In the genomic region with DNA sequence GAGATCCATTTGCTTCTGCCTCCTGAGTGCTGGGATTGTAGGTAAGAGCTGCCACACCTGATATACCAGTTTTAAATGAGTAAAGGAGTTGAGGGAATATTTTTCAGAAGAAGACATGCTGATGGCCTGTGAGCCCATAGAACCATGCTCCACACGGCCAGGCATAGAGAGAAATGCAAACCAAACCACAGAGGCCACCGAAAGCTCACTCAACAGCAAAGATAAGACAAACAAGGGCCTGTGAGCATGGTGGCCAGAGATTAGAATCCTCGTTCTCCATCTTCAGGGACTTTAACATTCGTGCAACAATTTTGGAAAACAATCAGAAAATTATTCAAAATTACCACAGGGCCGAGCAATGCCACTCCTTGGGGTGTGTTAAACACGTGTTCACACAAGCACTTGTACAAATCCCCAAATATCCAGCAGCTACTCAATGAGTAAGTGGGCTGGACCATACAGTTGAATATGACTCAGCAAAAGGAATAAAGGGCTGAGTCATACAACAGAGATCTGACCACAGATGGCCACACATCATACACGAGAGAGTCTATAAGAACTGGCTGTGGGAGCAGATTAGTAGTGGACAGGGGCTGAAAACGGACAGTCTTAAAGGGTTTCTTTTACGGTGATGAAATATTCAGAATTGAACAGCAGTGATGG, we compare ENCODE assay signal across 14 mouse cellular contexts.
DNase-seq lines count a peak whose midpoint lies in the region; ATAC-seq and TF ChIP-seq lines count a peak whose summit lies in the region.
"Had no signal": no experiment of that assay in that cellular context is flagged by ENCODE, and none has a peak within 500 bp of the region (broad histone marks: within the 10 kb centered on the region; RNA-seq: fewer than 3 reads in every experiment).

No protein-coding gene starts in this region.

- no peak for TF ChIP-seq EP300 in liver, postnatal 0 days (IDR thresholded peaks at IDR 0.05; ENCODE audit: low read depth)

- H3K4me3 ChIP-seq in liver, postnatal 0 days (ENCODE audit: low read depth, low read length) = no peak overlapping the region
- peak overlapping the region; percentile 7 for H3K4me3 ChIP-seq in myocyte
- no peak overlapping the region for H3K4me3 ChIP-seq in forebrain, embryonic 15.5 days
- no peak overlapping the region for H3K4me3 ChIP-seq in midbrain, embryonic 13.5 days (replicated peaks)
- H3K4me3 ChIP-seq: hindbrain, embryonic 15.5 days; megakaryocyte, embryonic 14.5 days had no signal

- no peak for ATAC-seq in liver, postnatal 0 days
- ATAC-seq in granulocyte monocyte progenitor cell, adult 5-6 weeks (replicated peaks; ENCODE audit: poor library complexity, severe bottlenecking) = peak; percentile 40
- ATAC-seq in forebrain, embryonic 15.5 days (replicated peaks) = no peak
- ATAC-seq in midbrain, embryonic 13.5 days = no peak

- WGBS in liver, postnatal 0 days (ENCODE audit: insufficient replicate concordance) = 54% methylated on average over 9 of the region's 9 CpGs
- 91% methylated on average over 9 of the region's 9 CpGs for WGBS in forebrain, embryonic 15.5 days
- WGBS in midbrain, embryonic 13.5 days = 94% methylated on average over 9 of the region's 9 CpGs

- TF ChIP-seq CTCF in liver, postnatal 0 days (IDR thresholded peaks at IDR 0.05; ENCODE audit: low read depth) = no peak

- no peak overlapping the region for H3K27ac ChIP-seq in liver, postnatal 0 days (ENCODE audit: low read depth)
- no peak overlapping the region for H3K27ac ChIP-seq in forebrain, embryonic 15.5 days (replicated peaks)
- no peak overlapping the region for H3K27ac ChIP-seq in midbrain, embryonic 13.5 days
- H3K27ac ChIP-seq: hindbrain, embryonic 15.5 days had no signal

- H3K36me3 ChIP-seq in liver, postnatal 0 days (replicated peaks; ENCODE audit: insufficient read depth, low read length) = no peaks in the 10 kb centered on the region
- no peaks in the 10 kb centered on the region for H3K36me3 ChIP-seq in myocyte (ENCODE audit: control insufficient read depth, insufficient read depth)
- H3K36me3 ChIP-seq in forebrain, embryonic 15.5 days = no peaks in the 10 kb centered on the region
- H3K36me3 ChIP-seq in midbrain, embryonic 13.5 days = no peaks in the 10 kb centered on the region
- H3K36me3 ChIP-seq: hindbrain, embryonic 15.5 days had no signal

- H3ac ChIP-seq in myocyte (ENCODE audit: control insufficient read depth, insufficient read length) = no peak overlapping the region

- H3K9me3 ChIP-seq in liver, postnatal 0 days (ENCODE audit: low read length) = no peaks in the 10 kb centered on the region
- H3K9me3 ChIP-seq in forebrain, embryonic 15.5 days = no peaks in the 10 kb centered on the region
- no peaks in the 10 kb centered on the region for H3K9me3 ChIP-seq in midbrain, embryonic 13.5 days
- H3K9me3 ChIP-seq: hindbrain, embryonic 15.5 days had no signal

- TF ChIP-seq POLR2A in myocyte (IDR thresholded peaks at IDR 0.05; ENCODE audit: insufficient read length, low read depth) = no peak

- no peaks in the 10 kb centered on the region for H3K79me2 ChIP-seq in myocyte (ENCODE audit: control insufficient read depth, insufficient read depth)

- DNase-seq in liver = peak; percentile 22
- no peak for DNase-seq in liver, postnatal 0 days
- peak; percentile 27 for DNase-seq in R1 (ENCODE audit: low read depth, low spot score)
- DNase-seq: adrenal gland, adult 8-10 months; cerebellum, postnatal 36 days; gastrocnemius, postnatal 36 days; layer of hippocampus, postnatal 36 days; lung, adult 18-20 months had no signal

- no peak overlapping the region for H3K4me2 ChIP-seq in liver, postnatal 0 days (ENCODE audit: low read depth, low read length)
- peak overlapping the region; percentile 89 for H3K4me2 ChIP-seq in myocyte (ENCODE audit: low read depth)
- no peak overlapping the region for H3K4me2 ChIP-seq in forebrain, embryonic 15.5 days (replicated peaks)
- no peak overlapping the region for H3K4me2 ChIP-seq in midbrain, embryonic 13.5 days (replicated peaks)
- H3K4me2 ChIP-seq: hindbrain, embryonic 15.5 days had no signal

- H3K9ac ChIP-seq in liver, postnatal 0 days (replicated peaks) = no peak overlapping the region
- no peak overlapping the region for H3K9ac ChIP-seq in forebrain, embryonic 15.5 days (replicated peaks)
- no peak overlapping the region for H3K9ac ChIP-seq in midbrain, embryonic 13.5 days (replicated peaks)
- H3K9ac ChIP-seq: hindbrain, embryonic 15.5 days had no signal

- H3K4me1 ChIP-seq in liver, postnatal 0 days (ENCODE audit: insufficient read depth) = no peaks in the 10 kb centered on the region
- H3K4me1 ChIP-seq in forebrain, embryonic 15.5 days = no peaks in the 10 kb centered on the region
- H3K4me1 ChIP-seq in midbrain, embryonic 13.5 days (replicated peaks) = no peaks in the 10 kb centered on the region; the same call in 1 of the 2 replicates

- no peaks in the 10 kb centered on the region for H3K27me3 ChIP-seq in liver, postnatal 0 days (ENCODE audit: insufficient read depth, low read length)
- no peaks in the 10 kb centered on the region for H3K27me3 ChIP-seq in myocyte (ENCODE audit: control insufficient read depth, insufficient read depth, insufficient read length)
- H3K27me3 ChIP-seq in forebrain, embryonic 15.5 days = no peaks in the 10 kb centered on the region
- H3K27me3 ChIP-seq in midbrain, embryonic 13.5 days = no peaks in the 10 kb centered on the region
- H3K27me3 ChIP-seq: hindbrain, embryonic 15.5 days had no signal

TF ChIP-seq in myocyte, 11 proteins besides CTCF, POLR2A, EP300 and RAD21:
- no peak for TF ChIP-seq E2F4 (IDR thresholded peaks at IDR 0.05; ENCODE audit: insufficient read depth)
- TF ChIP-seq MAX (IDR thresholded peaks at IDR 0.05; ENCODE audit: low read depth) = peak; percentile 25
- peak; percentile 49 for TF ChIP-seq USF1 (IDR thresholded peaks at IDR 0.05; ENCODE audit: low read depth)
- TF ChIP-seq CEBPB (IDR thresholded peaks at IDR 0.05; ENCODE audit: insufficient read depth, poor library complexity, severe bottlenecking) = 0 out of 2 replicates have a peak, but pooled peaks have one; percentile 15
